Mouse (Mus musculus) layer of hippocampus, adult 9-10 months (tissue): ENCODE data around the gene Apba1.
A peak's percentile ranks its signal among the peaks of the same experiment; 100 is the strongest.

Experiments used
- DNase-seq: peaks from one replicate; pipeline ENCODE4 v3.0.0; 2022; ENCODE audit warnings: low spot score

The Apba1 gene

GRCm38 (mm10) chr19:23972881-23973649 is 214.4 kb downstream of the Apba1 start:
- DNase-seq = no peak

GRCm38 (mm10) chr19:23977901-23978443 is 219.3 kb downstream of the Apba1 start:
- no peak for DNase-seq

- peak; percentile 11 for DNase-seq
Measured at GRCm38 (mm10) chr19:23980598-23980997, 221.9 kb downstream of the Apba1 start.

- DNase-seq = no peak
Measured at GRCm38 (mm10) chr19:23984186-23984585, 225.5 kb downstream of the Apba1 start.

- DNase-seq = no peak
Measured at GRCm38 (mm10) chr19:23987291-23987690, 228.6 kb downstream of the Apba1 start.

- DNase-seq = no peak
Measured at GRCm38 (mm10) chr19:23988166-23988565, 229.5 kb downstream of the Apba1 start.

- no peak for DNase-seq
Measured at GRCm38 (mm10) chr19:23995766-23996399, 237.2 kb downstream of the Apba1 start.
